Mouse (Mus musculus) thymus, adult 2 months (tissue): ENCODE results near the gene 1700123K08Rik.

Source experiments
- CTCF ChIP-seq: fragments of 200-500 bp; IDR thresholded peaks from 2 replicates; pipeline ENCODE4 v1.5.1; 2012; ENCODE audit warnings: mild to moderate bottlenecking, control low read depth, low read length, moderate library complexity, borderline replicate concordance; ENCODE audit not compliant: control insufficient read depth, poor library complexity, insufficient read depth; ENCODE audit errors: extremely low read depth
- POLR2A ChIP-seq: fragments of 200-500 bp; IDR thresholded peaks from 2 replicates; pipeline ENCODE4 v1.6.1; 2012; ENCODE audit warnings: mild to moderate bottlenecking, low read length, control low read depth, moderate library complexity; ENCODE audit not compliant: control insufficient read depth, poor library complexity, insufficient read depth; ENCODE audit errors: extremely low read depth

GRCm38 (mm10) chr5:138571623-138572022 lies 7.1 kb upstream of the 1700123K08Rik start:
- peak; percentile 56; the same call in 1 of the 2 replicates for TF ChIP-seq CTCF
- no peak for TF ChIP-seq POLR2A
